Mouse (Mus musculus): Measurements from ENCODE around the gene Ccdc121.

Ccdc121 gene

DNA sequence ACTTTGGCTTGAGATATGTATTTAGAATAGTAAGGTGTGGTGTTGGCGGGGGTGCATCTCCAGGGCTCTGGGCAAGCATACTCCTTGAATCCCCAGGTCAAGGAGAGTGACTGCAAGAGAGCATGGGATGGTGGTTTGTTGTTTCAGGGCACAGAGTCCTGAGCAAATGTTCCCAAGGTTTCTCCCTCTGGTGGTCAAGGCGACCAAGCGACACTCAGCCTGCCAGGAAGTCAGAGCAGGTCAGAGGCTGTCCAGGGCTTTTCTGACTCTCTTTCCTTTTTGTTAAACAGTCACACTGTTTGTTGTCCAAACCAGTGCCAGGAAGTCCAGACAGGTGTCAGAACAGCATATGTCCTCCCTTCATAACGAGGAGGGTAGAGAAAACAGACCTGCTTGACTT is at the start of gene Ccdc121:
Gene Ccdc121, minus strand, starts transcription at position 145 of the 400 bp plus-strand sequence.
- peak in 1 of 2 experiments; percentile 24 for DNase-seq (ENCODE audit: low spot score in 2 of 2)

- DNase-seq (ENCODE audit: low spot score in 2 of 2): no peak
These were observed 49.1 kb upstream of the Ccdc121 start for GRCm38 (mm10) chr1:181560325-181560724.

- peak in 1 of 2 experiments; percentile 0 for DNase-seq (ENCODE audit: low spot score in 2 of 2)
These were observed 48.4 kb upstream of the Ccdc121 start for GRCm38 (mm10) chr1:181559655-181560054.

GRCm38 (mm10) chr1:181555475-181555874 is 44.2 kb upstream of the Ccdc121 start:
- DNase-seq (ENCODE audit: low spot score in 2 of 2): no peak

DNA sequence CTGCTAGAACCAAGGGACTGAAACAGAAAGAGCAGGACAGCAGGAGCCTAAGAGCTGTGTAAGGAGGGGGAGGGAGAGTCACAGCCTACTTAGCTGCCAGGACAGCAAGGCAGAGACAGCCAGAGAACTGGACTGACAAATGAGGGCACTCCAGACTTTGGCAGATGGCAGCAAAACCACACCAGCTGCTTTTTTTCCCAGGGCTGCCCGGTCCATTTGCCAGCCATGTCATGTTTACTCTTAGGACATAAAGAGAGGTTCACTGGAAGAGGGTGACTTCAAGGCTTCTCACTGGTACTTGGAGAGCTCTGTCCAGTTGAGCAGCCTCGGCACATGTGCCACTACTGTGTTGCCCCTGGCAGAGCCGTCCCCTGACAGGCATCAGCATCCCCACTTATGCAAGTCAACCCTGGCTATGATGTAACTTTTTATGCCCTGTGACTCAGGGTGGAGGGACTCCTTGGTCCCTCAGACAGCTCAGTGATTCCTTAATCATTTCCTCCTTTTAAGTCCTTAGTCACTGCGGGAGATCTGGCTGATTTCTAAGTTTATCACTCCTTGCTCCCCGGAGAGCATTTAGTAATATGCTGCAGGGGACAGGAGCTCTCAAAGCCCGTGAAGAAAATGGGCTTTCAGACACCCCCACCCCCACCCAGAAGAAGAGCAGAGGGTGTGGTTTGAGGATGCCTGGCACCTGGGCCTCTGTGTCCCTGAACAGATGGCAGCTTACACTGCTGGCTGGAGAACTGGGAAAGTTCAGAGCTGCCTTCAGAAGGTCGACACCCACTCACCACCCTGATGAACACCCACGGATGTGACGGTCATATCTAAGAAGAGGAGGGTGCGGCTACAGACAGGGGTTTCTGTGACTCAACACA is 41.5 kb upstream of the Ccdc121 start:
- peak; percentile 57 to 71 for DNase-seq (ENCODE audit: low spot score in 2 of 2)

GRCm38 (mm10) chr1:181550826-181551225 is 39.6 kb upstream of the Ccdc121 start:
- DNase-seq (ENCODE audit: low spot score in 2 of 2): no peak

DNA sequence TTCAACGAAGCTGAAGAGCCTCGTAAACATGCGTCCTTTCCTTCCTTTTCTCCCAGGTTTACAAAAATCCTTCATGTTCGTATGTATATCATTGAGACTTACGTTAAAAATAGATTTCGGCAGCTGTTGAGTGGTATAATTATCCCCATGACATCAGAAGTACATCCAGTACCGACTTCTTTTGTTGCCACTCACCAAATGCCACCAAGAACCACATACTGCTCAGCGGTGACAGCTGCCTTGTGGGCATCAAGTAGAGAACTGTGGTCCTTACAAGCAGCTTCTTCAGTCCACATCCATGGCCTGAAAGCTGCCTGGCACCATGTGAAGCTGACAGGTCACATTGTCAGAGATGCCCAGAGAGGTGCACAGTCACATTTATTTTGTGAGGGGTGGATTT is 38.7 kb upstream of the Ccdc121 start:
- no peak for DNase-seq (ENCODE audit: low spot score in 2 of 2)

GRCm38 (mm10) chr1:181545044-181545772 is 34.0 kb upstream of the Ccdc121 start:
- peak; percentile 81 to 83 for DNase-seq (ENCODE audit: low spot score in 2 of 2)

DNA sequence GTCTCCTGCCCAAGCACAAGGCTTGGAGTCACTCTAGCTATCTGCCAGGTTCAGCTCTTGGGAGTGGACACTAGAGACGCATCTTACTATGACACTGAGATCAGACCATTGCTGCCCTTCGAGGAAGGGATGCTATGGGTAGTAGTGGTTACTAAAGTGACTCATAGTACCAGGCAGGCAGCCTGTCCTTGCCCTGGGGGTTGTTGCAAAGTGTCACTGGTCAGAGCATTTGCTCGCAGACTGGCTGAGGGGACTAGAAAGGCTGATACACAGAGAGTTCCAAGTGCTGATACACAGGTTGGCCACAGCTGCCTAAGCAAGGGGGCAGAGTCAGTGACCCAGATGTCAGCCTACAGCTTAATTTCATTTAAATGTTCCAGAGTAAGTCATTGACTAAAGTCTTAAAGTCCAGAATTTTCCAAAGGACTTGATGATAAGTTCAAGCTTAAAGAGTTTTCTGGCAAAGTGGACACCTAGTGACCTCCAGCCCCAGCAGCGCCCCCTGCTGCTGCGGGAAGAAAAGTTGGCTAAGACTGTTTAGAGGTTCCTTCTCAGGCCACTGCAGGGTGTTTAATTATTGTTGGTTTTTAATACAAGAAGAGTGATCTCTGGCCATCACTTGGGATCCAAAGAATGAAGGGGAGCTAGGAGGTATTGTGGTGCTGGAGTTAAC is 32.6 kb upstream of the Ccdc121 start:
- DNase-seq (ENCODE audit: low spot score in 2 of 2): no peak

- DNase-seq (ENCODE audit: low spot score in 2 of 2): no peak
These were observed 28.9 kb upstream of the Ccdc121 start for GRCm38 (mm10) chr1:181539846-181540769.

- DNase-seq (ENCODE audit: low spot score in 2 of 2): no peak
These were observed 26.6 kb upstream of the Ccdc121 start for GRCm38 (mm10) chr1:181537627-181538525.

DNA sequence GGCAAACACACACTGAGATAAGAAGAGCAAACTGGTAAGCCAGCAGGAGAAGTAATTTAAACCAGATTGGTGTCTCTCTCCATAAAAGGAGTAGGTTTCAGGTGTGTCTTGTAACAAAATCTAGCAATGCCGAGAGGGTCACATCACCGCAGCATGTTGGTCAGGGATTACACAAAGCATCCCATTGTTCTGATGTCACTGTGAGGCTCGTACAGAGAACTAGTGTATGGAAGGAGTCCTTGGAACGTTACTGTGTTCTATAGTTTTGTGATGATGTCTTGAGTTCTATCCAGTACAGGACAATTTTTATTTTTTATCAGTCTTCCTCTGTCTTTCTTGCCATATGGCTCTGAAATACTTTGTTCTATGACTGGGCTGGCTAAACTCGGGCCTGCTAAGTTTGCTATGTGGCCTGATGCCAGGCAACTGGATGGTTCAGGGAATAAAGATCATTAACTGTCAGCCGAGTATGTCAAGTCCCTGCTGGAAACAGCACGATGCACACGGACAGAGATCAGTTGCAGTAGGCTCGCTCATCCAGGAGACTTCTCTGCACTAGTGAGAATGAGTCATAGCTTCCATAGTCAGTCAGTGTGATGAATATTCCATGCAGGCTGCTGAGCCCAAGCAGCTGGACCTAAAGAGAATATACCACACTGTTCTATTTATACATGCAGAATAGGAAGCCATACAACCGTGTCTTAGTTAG is 24.1 kb upstream of the Ccdc121 start:
- peak; percentile 41 to 60 for DNase-seq (ENCODE audit: low spot score in 2 of 2)

GRCm38 (mm10) chr1:181529368-181529767 is 18.1 kb upstream of the Ccdc121 start:
- peak; percentile 72 to 80 for DNase-seq (ENCODE audit: low spot score in 2 of 2)

GRCm38 (mm10) chr1:181525996-181526395 is 14.7 kb upstream of the Ccdc121 start:
- no peak for DNase-seq (ENCODE audit: low spot score in 2 of 2)

GRCm38 (mm10) chr1:181523831-181524230 is 12.6 kb upstream of the Ccdc121 start:
- DNase-seq (ENCODE audit: low spot score in 2 of 2): no peak

- peak in 1 of 2 experiments; percentile 38 for DNase-seq (ENCODE audit: low spot score in 2 of 2)
These were observed 10.3 kb upstream of the Ccdc121 start for GRCm38 (mm10) chr1:181521401-181522091.

- no peak for DNase-seq (ENCODE audit: low spot score in 2 of 2)
These were observed 7.9 kb upstream of the Ccdc121 start for GRCm38 (mm10) chr1:181519137-181519536.

DNA sequence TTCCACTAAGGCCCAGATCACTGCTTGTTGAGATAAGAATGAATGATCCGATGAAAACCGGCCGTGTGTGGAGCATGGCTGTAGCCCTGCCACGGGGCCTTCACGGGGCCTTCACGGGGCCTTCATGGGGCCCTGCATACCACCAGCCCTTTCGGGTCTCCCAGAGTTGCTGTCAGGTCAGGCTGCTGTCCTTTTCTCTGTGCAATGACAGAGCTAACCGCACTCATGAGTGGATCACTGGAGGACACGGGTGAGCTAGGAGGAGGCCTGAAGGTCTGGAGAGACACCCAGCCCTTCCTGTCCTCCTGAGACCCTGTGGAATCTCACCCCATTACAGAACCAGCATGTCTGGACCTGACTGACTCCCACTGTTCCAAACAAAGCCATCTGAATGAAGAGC is 6.8 kb upstream of the Ccdc121 start:
- DNase-seq (ENCODE audit: low spot score in 2 of 2): no peak

Data from right cerebral cortex, postnatal 10 days (tissue).